Mouse (Mus musculus): ENCODE results near the gene 4930544D05Rik. TPM values are rescaled to one million over a fixed set of nuclear protein-coding genes. Genes with fewer than 3 reads are reported as not detected.
A peak's percentile ranks its signal among the peaks of the same experiment; 100 is the strongest.

4930544D05Rik gene
- polyA plus RNA-seq, 1 experiment from 2014 or later: not detected

DNA sequence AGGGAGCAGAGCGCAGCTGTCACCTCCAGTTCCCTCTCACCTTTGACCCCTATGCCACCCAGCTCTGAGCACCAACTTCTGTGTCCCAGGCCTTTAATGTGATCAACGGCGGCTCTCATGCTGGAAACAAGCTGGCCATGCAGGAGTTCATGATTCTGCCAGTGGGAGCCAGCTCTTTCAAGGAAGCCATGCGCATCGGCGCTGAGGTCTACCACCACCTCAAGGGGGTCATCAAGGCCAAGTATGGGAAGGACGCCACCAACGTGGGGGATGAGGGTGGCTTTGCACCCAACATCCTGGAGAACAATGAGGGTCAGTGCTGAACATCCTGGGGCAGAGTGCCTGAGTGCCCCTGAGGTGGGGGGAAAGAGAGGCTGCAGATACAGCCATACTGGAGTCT, 44.9 kb downstream of the 4930544D05Rik start:
- 81% methylated on average over 8 of the region's 8 CpGs for WGBS
- ATAC-seq (ENCODE audit: low FRiP score, low TSS enrichment): no peak
- TF ChIP-seq CTCF (IDR thresholded peaks at IDR 0.05; ENCODE audit: low read depth): no peak
- no peak for TF ChIP-seq EP300 (optimal IDR thresholded peaks at IDR 0.05)
- Histone ChIP-seq H3K27me3 (ENCODE audit: control insufficient read depth, insufficient read depth, low read length) (no peaks in the 10 kb centered on the region), H3K36me3 (ENCODE audit: control insufficient read depth, insufficient read depth, low read length) (peaks cover 14% of the 10 kb centered on the region), H3K4me3 (ENCODE audit: low read depth, low read length) (no peak overlapping the region), H3K4me2 (replicated peaks; ENCODE audit: low read depth) (no peak overlapping the region), H3K27ac (replicated peaks) (no peak overlapping the region), H3K4me1 (replicated peaks; ENCODE audit: control insufficient read depth, insufficient read depth) (peaks cover 5% of the 10 kb centered on the region; the same call in 1 of the 2 replicates), H3K9me3 (ENCODE audit: control insufficient read depth, low read length) (no peaks in the 10 kb centered on the region), H3K9ac (ENCODE audit: low read length) (no peak overlapping the region)
- DNase-seq (ENCODE audit: low spot score): no peak

DNA sequence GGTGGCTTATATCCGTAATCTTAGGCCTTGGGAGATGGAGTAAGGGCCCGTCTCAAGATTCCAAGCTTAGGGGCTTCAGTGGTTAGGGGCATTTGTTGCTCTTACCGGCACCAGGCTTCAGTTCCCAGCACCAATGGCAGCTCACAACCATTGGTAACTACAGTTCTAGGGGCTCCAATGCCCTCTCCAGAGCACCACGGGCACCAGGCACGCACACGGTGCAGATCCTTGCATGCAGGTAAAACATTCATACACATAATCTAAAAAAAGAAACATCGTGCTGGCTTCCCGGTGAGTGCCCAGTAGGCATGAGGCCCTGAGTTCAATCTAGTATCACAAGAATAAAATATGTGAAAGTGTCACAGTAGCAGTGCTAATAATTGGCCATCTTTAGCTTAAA, 47.5 kb downstream of the 4930544D05Rik start:
- Histone ChIP-seq H3K4me3 (ENCODE audit: low read depth, low read length) (no peak overlapping the region), H3K27me3 (ENCODE audit: control insufficient read depth, insufficient read depth, low read length) (no peaks in the 10 kb centered on the region), H3K4me2 (replicated peaks; ENCODE audit: low read depth) (no peak overlapping the region), H3K36me3 (ENCODE audit: control insufficient read depth, insufficient read depth, low read length) (peaks cover 17% of the 10 kb centered on the region), H3K27ac (replicated peaks) (no peak overlapping the region), H3K4me1 (replicated peaks; ENCODE audit: control insufficient read depth, insufficient read depth) (0 out of 2 replicates have a peak, but pooled peaks cover 4% of the 10 kb centered on the region), H3K9ac (ENCODE audit: low read length) (no peak overlapping the region), H3K9me3 (ENCODE audit: control insufficient read depth, low read length) (no peaks in the 10 kb centered on the region)
- TF ChIP-seq CTCF (IDR thresholded peaks at IDR 0.05; ENCODE audit: low read depth): no peak
- no peak for TF ChIP-seq EP300 (optimal IDR thresholded peaks at IDR 0.05)
- WGBS: 90% methylated on average over 8 of the region's 8 CpGs
- DNase-seq (ENCODE audit: low spot score) (no peak), ATAC-seq (ENCODE audit: low FRiP score, low TSS enrichment) (no peak)

DNA sequence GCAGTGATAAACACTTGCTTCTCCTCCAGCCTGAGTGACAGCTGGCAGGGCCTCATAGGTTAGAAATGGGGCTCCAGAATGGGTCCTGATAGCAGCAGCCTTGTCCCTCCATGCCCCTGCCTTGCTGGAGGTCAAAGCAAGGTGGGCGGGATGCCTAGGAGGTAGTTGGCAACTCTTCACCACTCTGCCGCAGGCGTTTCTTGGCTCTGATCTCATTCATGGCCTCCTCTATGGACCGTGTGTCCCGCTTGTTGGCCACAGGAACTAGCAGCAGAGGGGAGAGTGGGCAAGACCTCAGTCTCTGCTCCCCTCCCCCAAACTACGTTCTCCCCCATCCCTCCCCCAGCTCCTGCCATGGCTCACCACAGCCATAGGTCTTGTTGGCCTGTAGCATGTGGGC, 48.3 kb downstream of the 4930544D05Rik start:
- H3K36me3 ChIP-seq (ENCODE audit: control insufficient read depth, insufficient read depth, low read length): peaks cover 17% of the 10 kb centered on the region
- no peak overlapping the region for H3K4me2 ChIP-seq (replicated peaks; ENCODE audit: low read depth)
- TF ChIP-seq EP300 (optimal IDR thresholded peaks at IDR 0.05): no peak
- no peak for TF ChIP-seq CTCF (IDR thresholded peaks at IDR 0.05; ENCODE audit: low read depth)
- WGBS: 91% methylated on average over 6 of the region's 6 CpGs
- H3K27ac ChIP-seq (replicated peaks): no peak overlapping the region
- H3K9me3 ChIP-seq (ENCODE audit: control insufficient read depth, low read length): no peaks in the 10 kb centered on the region
- H3K4me3 ChIP-seq (ENCODE audit: low read depth, low read length): no peak overlapping the region
- ATAC-seq (ENCODE audit: low FRiP score, low TSS enrichment) (no peak), DNase-seq (ENCODE audit: low spot score) (no peak)
- no peaks in the 10 kb centered on the region for H3K27me3 ChIP-seq (ENCODE audit: control insufficient read depth, insufficient read depth, low read length)
- H3K4me1 ChIP-seq (replicated peaks; ENCODE audit: control insufficient read depth, insufficient read depth): 0 out of 2 replicates have a peak, but pooled peaks cover 4% of the 10 kb centered on the region
- H3K9ac ChIP-seq (ENCODE audit: low read length): no peak overlapping the region

DNA sequence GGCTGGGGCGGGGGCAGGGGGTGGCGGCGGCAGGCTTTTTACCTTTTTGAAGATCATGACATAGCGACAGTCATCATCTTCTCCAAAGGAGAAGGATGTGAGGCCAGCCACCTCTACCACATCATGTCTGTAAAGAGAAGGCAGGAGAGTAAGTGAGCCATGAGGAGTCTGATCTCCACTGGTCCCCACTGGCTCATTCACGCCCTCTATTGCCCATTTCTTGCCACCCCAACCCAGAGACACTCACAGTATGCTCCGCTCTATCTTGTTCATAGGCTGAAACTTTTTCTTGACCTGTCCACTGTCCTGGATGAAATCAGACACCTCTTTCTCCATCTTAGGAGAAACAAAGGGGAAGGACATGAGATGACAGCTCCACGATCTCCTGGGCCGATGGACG, 49.1 kb downstream of the 4930544D05Rik start:
- Histone ChIP-seq H3K4me3 (ENCODE audit: low read depth, low read length) (no peak overlapping the region), H3K9me3 (ENCODE audit: control insufficient read depth, low read length) (no peaks in the 10 kb centered on the region), H3K4me2 (replicated peaks; ENCODE audit: low read depth) (no peak overlapping the region), H3K9ac (ENCODE audit: low read length) (no peak overlapping the region), H3K4me1 (replicated peaks; ENCODE audit: control insufficient read depth, insufficient read depth) (0 out of 2 replicates have a peak, but pooled peaks cover 4% of the 10 kb centered on the region), H3K36me3 (ENCODE audit: control insufficient read depth, insufficient read depth, low read length) (peaks cover 17% of the 10 kb centered on the region), H3K27ac (replicated peaks) (no peak overlapping the region), H3K27me3 (ENCODE audit: control insufficient read depth, insufficient read depth, low read length) (no peaks in the 10 kb centered on the region)
- DNase-seq (ENCODE audit: low spot score) (no peak), ATAC-seq (ENCODE audit: low FRiP score, low TSS enrichment) (no peak)
- 93% methylated on average over 9 of the region's 9 CpGs for WGBS
- TF ChIP-seq EP300 (optimal IDR thresholded peaks at IDR 0.05): no peak
- peak; percentile 30 for TF ChIP-seq CTCF (IDR thresholded peaks at IDR 0.05; ENCODE audit: low read depth)

Other genes starting within 250 kb of the 4930544D05Rik start
- 10.4 and 10.8 TPM in 2 replicates for gene Pelp1, start 205.8 kb upstream of the 4930544D05Rik start, polyA plus RNA-seq (2015; fragmentation: Nextera tagmentation; extraction: Ambion mirVana)
- gene Arrb2, start 183.2 kb upstream of the 4930544D05Rik start, polyA plus RNA-seq (2015; fragmentation: Nextera tagmentation; extraction: Ambion mirVana): 9.0 and 9.5 TPM in 2 replicates
- gene Med11, start 163.9 kb upstream of the 4930544D05Rik start, polyA plus RNA-seq (2015; fragmentation: Nextera tagmentation; extraction: Ambion mirVana): 27.4 and 28.6 TPM in 2 replicates
- 0.62 and 0.86 TPM in 2 replicates for gene Zmynd15, start 156.4 kb upstream of the 4930544D05Rik start, polyA plus RNA-seq (2015; fragmentation: Nextera tagmentation; extraction: Ambion mirVana)
- 15.8 and 18.1 TPM in 2 replicates for gene Cxcl16, start 155.9 kb upstream of the 4930544D05Rik start, polyA plus RNA-seq (2015; fragmentation: Nextera tagmentation; extraction: Ambion mirVana)
- gene Tm4sf5, start 110.6 kb upstream of the 4930544D05Rik start, polyA plus RNA-seq (2015; fragmentation: Nextera tagmentation; extraction: Ambion mirVana): 91.8 and 104 TPM in 2 replicates
- gene Vmo1, start 101.2 kb upstream of the 4930544D05Rik start, polyA plus RNA-seq (2015; fragmentation: Nextera tagmentation; extraction: Ambion mirVana): 0.15 and 0.36 TPM in 2 replicates
- gene Gltpd2, start 96.7 kb upstream of the 4930544D05Rik start, polyA plus RNA-seq (2015; fragmentation: Nextera tagmentation; extraction: Ambion mirVana): 0.32 and 0.40 TPM in 2 replicates
- gene Psmb6, start 90.5 kb upstream of the 4930544D05Rik start, polyA plus RNA-seq (2015; fragmentation: Nextera tagmentation; extraction: Ambion mirVana): 516 and 537 TPM in 2 replicates
- not detected in 2 replicates for gene Gm40193, start 82.9 kb upstream of the 4930544D05Rik start, polyA plus RNA-seq (2015; fragmentation: Nextera tagmentation; extraction: Ambion mirVana)
- 16.2 and 17.7 TPM in 2 replicates for gene Pld2, start 75.8 kb upstream of the 4930544D05Rik start, polyA plus RNA-seq (2015; fragmentation: Nextera tagmentation; extraction: Ambion mirVana)
- gene Mink1, start 53.0 kb upstream of the 4930544D05Rik start, polyA plus RNA-seq (2015; fragmentation: Nextera tagmentation; extraction: Ambion mirVana): 8.5 and 10.2 TPM in 2 replicates
- not detected in 2 replicates for gene Chrne, start 3.4 kb downstream of the 4930544D05Rik start, polyA plus RNA-seq (2015; fragmentation: Nextera tagmentation; extraction: Ambion mirVana)
- 0.06 and 0.07 TPM in 2 replicates for gene Gp1ba, start 23.3 kb downstream of the 4930544D05Rik start, polyA plus RNA-seq (2015; fragmentation: Nextera tagmentation; extraction: Ambion mirVana)
- 62.8 and 70.5 TPM in 2 replicates for gene Rnf167, start 31.4 kb downstream of the 4930544D05Rik start, polyA plus RNA-seq (2015; fragmentation: Nextera tagmentation; extraction: Ambion mirVana)
- 120 and 121 TPM in 2 replicates for gene Slc25a11, start 31.6 kb downstream of the 4930544D05Rik start, polyA plus RNA-seq (2015; fragmentation: Nextera tagmentation; extraction: Ambion mirVana)
- gene Pfn1, start 38.8 kb downstream of the 4930544D05Rik start, polyA plus RNA-seq (2015; fragmentation: Nextera tagmentation; extraction: Ambion mirVana): 1,446 and 1,550 TPM in 2 replicates
- 9.6 and 10.8 TPM in 2 replicates for gene Eno3, start 41.4 kb downstream of the 4930544D05Rik start, polyA plus RNA-seq (2015; fragmentation: Nextera tagmentation; extraction: Ambion mirVana)
- gene Spag7, start 53.6 kb downstream of the 4930544D05Rik start, polyA plus RNA-seq (2015; fragmentation: Nextera tagmentation; extraction: Ambion mirVana): 77.7 and 79.4 TPM in 2 replicates
- gene Camta2, start 72.3 kb downstream of the 4930544D05Rik start, polyA plus RNA-seq (2015; fragmentation: Nextera tagmentation; extraction: Ambion mirVana): 6.5 and 7.9 TPM in 2 replicates
- gene Inca1, start 84.3 kb downstream of the 4930544D05Rik start, polyA plus RNA-seq (2015; fragmentation: Nextera tagmentation; extraction: Ambion mirVana): 1.6 and 2.1 TPM in 2 replicates
- gene Kif1c, start 84.7 kb downstream of the 4930544D05Rik start, polyA plus RNA-seq (2015; fragmentation: Nextera tagmentation; extraction: Ambion mirVana): 4.7 TPM in 2 replicates
- gene Zfp3, start 148.4 kb downstream of the 4930544D05Rik start, polyA plus RNA-seq (2015; fragmentation: Nextera tagmentation; extraction: Ambion mirVana): 3.4 and 3.8 TPM in 2 replicates
- 0.57 and 0.63 TPM in 2 replicates for gene Scimp, start 196.7 kb downstream of the 4930544D05Rik start, polyA plus RNA-seq (2015; fragmentation: Nextera tagmentation; extraction: Ambion mirVana)
- 15.1 and 17.5 TPM in 2 replicates for gene Rabep1, start 228.9 kb downstream of the 4930544D05Rik start, polyA plus RNA-seq (2015; fragmentation: Nextera tagmentation; extraction: Ambion mirVana)

All from stomach, postnatal 0 days (tissue).